Mouse (Mus musculus) embryonic facial prominence, embryonic 14.5 days (tissue): Measurements from ENCODE around the gene Glt28d2. TPM values are rescaled to one million over a fixed set of nuclear protein-coding genes. Genes with fewer than 3 reads are reported as not detected.

Experiments
- ATAC-seq: fragments of 200-750 bp; cut with Nextera tagmentation; 2 replicates; pipeline ENCODE4 v1.8.0; 2017; ENCODE audit warnings: low read depth, moderate number of reproducible peaks, moderate TSS enrichment
- DNase-seq: peaks from one replicate; pipeline ENCODE4 v3.0.0-alpha.2; 2015; ENCODE audit warnings: low spot score
- H3K27ac ChIP-seq: fragments of 300-500 bp; sonication (generic); replicated peaks from 2 replicates; pipeline ENCODE4 v1.5.1; 2014; ENCODE audit warnings: low read depth, mild to moderate bottlenecking, low read length, moderate library complexity
- H3K27me3 ChIP-seq: fragments of 300-500 bp; sonication (generic); replicated peaks from 2 replicates; pipeline ENCODE4 v1.6.1; 2014; ENCODE audit warnings: low read length; ENCODE audit not compliant: control insufficient read depth, insufficient read depth
- H3K36me3 ChIP-seq: fragments of 300-500 bp; sonication (generic); 2 replicates; pipeline ENCODE4 v1.6.1; 2014; ENCODE audit warnings: low read length, mixed read lengths; ENCODE audit not compliant: control insufficient read depth, insufficient read depth
- H3K4me1 ChIP-seq: fragments of 300-500 bp; sonication (generic); 2 replicates; pipeline ENCODE4 v1.6.1; 2014; ENCODE audit warnings: antibody characterized with exemption, low read length; ENCODE audit not compliant: control insufficient read depth, insufficient read depth
- H3K4me2 ChIP-seq: fragments of 300-500 bp; sonication (generic); 2 replicates; pipeline ENCODE4 v1.6.1; 2014; ENCODE audit warnings: low read depth, mild to moderate bottlenecking, low read length, moderate library complexity, mixed read lengths
- H3K4me3 ChIP-seq: fragments of 300-500 bp; sonication (generic); 2 replicates; pipeline ENCODE4 v1.5.1; 2014; ENCODE audit warnings: low read depth, mild to moderate bottlenecking, low read length
- H3K9ac ChIP-seq: fragments of 300-500 bp; sonication (generic); 2 replicates; pipeline ENCODE4 v1.6.1; 2014; ENCODE audit warnings: low read depth, mild to moderate bottlenecking, low read length, moderate library complexity, mixed read lengths
- H3K9me3 ChIP-seq: fragments of 300-500 bp; sonication (generic); 2 replicates; pipeline ENCODE4 v1.6.1; 2016; ENCODE audit warnings: low read length; ENCODE audit not compliant: control insufficient read depth
- WGBS: fragments of 180-500 bp; shearing (Covaris S2); extraction: QIAGEN DNeasy Blood & Tissue Kit; methylation state at CpG from one replicate; pipeline ENCODE4 v1.1.7; 2014; 5-methylcytosine and 5-hydroxymethylcytosine counted together
- polyA plus RNA-seq: library from polyadenylated mRNA; unstranded; fragments of >200 nt; fragmentation: Nextera tagmentation; extraction: Ambion mirVana; gene quantifications from 2 replicates; pipeline ENCODE4 v1.2.1, GENCODE M21; 2014

Glt28d2 gene
- polyA plus RNA-seq, 1 experiment from 2014 or later: 2.7 TPM

DNA sequence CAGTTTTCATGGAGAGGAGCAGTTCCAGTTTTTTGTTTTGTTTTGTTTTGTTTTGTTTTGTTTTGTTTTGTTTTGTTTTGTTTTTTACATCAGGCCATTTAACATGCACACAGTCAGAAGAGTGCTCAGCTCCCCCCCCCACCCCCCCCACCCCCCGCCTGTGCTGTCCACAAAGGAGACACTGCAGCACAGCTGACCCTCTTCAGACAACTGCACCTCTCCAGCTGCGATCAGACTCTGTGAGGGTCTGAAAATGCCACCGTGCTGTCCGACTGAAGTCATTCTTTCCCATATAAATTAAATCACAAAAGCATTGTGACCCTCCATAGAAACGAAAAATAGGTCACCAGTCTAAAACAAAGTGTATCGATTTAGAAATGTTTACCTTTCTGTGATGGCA lies 28.0 kb downstream of the Glt28d2 start:
- no peaks in the 10 kb centered on the region for H3K9me3 ChIP-seq
- DNase-seq: no peak
- no peak for ATAC-seq
- H3K27me3 ChIP-seq: no peaks in the 10 kb centered on the region
- H3K4me3 ChIP-seq: no peak overlapping the region
- H3K4me2 ChIP-seq: no peak overlapping the region
- no peak overlapping the region for H3K27ac ChIP-seq
- H3K9ac ChIP-seq: no peak overlapping the region
- H3K4me1 ChIP-seq: 0 out of 2 replicates have a peak, but pooled peaks cover 3% of the 10 kb centered on the region
- 73% methylated on average over 6 of the region's 6 CpGs for WGBS
- H3K36me3 ChIP-seq: no peaks in the 10 kb centered on the region

DNA sequence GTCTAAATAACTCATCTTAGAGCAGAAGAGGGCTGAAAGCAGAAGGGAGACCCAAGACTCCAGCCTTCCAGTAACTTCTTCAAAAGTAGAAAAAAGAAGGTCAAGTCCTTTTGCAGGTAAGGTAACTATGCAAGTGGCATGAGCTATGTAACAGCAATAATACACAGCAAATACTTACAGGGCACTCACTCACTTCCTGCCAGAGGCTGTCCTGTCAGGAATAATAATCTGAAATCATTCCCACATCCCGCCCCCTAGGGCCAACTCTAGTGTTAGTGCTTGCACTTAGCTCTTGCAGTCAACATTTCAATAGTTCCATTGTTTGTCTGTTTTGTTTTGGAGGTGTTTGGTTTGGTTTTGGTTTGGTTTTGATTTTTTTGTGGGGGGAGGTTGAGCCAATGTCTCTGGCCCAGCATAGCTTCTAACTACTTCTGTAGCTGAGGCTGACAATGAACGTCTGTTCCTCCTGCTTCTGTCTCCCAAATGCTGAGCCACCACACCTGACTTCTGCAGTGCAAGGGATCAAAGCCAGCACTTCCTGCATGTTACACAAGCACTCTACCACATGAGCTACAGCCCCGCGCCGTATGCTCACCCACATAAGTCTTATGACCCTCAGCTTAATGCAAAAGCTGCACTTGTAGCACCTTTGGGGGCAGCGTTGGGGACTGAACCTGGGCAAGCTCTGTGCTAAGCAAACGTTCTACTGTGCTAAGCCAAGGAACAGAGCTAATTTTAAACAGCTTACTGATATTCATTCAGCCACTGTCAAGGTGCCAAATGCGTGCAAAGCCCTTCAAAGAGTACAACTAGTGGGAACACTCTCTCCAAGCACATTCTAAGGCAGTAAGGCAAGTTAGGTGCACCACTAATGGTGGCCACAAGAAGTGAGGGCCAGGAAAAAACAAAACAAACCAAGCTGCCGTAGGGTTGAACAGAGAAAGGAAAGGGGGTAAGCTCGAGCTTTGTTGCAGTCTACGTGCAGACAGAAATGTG lies 28.9 kb downstream of the Glt28d2 start:
- Histone ChIP-seq H3K4me2 (no peak overlapping the region), H3K9ac (no peak overlapping the region), H3K4me3 (no peak overlapping the region), H3K27me3 (no peaks in the 10 kb centered on the region), H3K9me3 (no peaks in the 10 kb centered on the region), H3K27ac (peak overlapping the region; percentile 44; the same call in 1 of the 2 replicates), H3K4me1 (0 out of 2 replicates have a peak, but pooled peaks cover 3% of the 10 kb centered on the region), H3K36me3 (no peaks in the 10 kb centered on the region)
- peak; percentile 27 for DNase-seq
- ATAC-seq: 0 out of 2 replicates have a peak, but pooled peaks have one; percentile 53
- WGBS: 44% methylated on average over 11 of the region's 11 CpGs

DNA sequence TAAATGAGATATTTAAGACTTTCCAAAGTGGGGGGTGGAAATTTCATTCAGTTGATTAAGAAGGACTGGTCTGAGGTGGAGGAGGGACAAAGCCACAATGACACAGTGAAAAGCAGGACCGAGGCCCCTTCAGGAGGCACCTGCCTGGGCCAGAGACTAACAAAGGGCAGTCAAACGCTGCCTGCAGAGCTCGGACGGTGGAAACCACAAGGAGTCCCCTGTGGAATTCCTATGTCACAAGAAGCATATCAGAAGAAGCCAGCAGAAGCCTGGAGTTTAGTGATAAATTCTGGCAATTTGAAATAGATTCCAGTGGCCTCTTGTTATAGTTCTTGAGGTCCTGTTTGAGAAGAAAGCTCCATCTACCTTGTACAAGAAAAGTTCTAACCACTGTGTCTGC lies 30.2 kb downstream of the Glt28d2 start:
- no peak overlapping the region for H3K27ac ChIP-seq
- DNase-seq (no peak), ATAC-seq (no peak)
- H3K9me3 ChIP-seq: no peaks in the 10 kb centered on the region
- no peak overlapping the region for H3K4me2 ChIP-seq
- H3K4me3 ChIP-seq: no peak overlapping the region
- 0 out of 2 replicates have a peak, but pooled peaks cover 3% of the 10 kb centered on the region for H3K4me1 ChIP-seq
- no peaks in the 10 kb centered on the region for H3K36me3 ChIP-seq
- no peak overlapping the region for H3K9ac ChIP-seq
- 33% methylated on average over 4 of the region's 4 CpGs for WGBS
- H3K27me3 ChIP-seq: no peaks in the 10 kb centered on the region

GRCm38 (mm10) chr3:85855947-85856346 lies 31.4 kb downstream of the Glt28d2 start:
- no peak overlapping the region for H3K4me3 ChIP-seq
- 92% methylated on average over 5 of the region's 5 CpGs for WGBS
- no peaks in the 10 kb centered on the region for H3K27me3 ChIP-seq
- H3K9me3 ChIP-seq: no peaks in the 10 kb centered on the region
- no peak overlapping the region for H3K4me2 ChIP-seq
- no peak for ATAC-seq
- no peak overlapping the region for H3K27ac ChIP-seq
- H3K9ac ChIP-seq: no peak overlapping the region
- H3K36me3 ChIP-seq: no peaks in the 10 kb centered on the region
- DNase-seq: no peak
- 0 out of 2 replicates have a peak, but pooled peaks cover 3% of the 10 kb centered on the region for H3K4me1 ChIP-seq

DNA sequence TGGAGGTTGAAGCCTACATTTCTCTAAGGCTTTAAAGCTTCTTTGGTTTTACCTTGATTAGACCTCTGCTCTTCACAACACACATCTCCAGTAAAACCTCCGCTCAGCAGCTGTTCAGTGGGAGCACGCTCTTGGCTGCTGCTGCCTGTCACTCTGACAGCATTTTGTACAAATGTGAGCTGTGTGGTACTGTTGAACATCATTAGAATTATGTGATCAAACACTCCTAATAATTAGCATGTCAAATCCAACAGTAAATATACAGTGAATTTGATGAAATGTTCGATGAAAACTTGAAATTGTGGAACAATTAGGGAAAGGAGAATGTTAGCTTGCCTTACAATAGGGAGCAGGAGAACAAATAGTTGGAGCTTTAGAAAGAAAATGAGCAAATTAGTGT lies 32.3 kb downstream of the Glt28d2 start:
- Histone ChIP-seq H3K27ac (no peak overlapping the region), H3K36me3 (no peaks in the 10 kb centered on the region), H3K4me3 (no peak overlapping the region), H3K4me2 (no peak overlapping the region), H3K9ac (no peak overlapping the region), H3K27me3 (no peaks in the 10 kb centered on the region), H3K9me3 (no peaks in the 10 kb centered on the region), H3K4me1 (0 out of 2 replicates have a peak, but pooled peaks cover 3% of the 10 kb centered on the region)
- no peak for ATAC-seq
- DNase-seq: no peak
- 80% methylated on average over 3 of the region's 3 CpGs for WGBS

DNA sequence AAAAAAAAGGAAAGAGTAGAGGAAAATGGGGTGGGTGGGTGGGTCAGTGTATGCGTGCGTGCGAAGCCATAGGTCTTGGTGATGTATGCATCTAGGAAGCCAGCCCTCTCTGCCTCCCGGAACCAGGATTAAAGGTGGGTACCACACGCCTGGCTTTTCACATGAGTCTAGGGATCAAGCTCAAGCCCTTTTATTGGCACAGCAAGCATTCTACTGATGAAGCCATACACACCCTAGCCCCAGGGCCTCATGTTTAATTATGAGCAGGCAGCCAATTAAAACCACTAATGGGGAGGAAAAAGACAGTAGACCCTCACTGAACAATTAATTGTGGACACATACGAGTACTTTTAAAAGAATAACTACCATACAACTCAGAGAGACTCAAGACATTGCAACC lies 33.2 kb downstream of the Glt28d2 start:
- Histone ChIP-seq H3K9ac (no peak overlapping the region), H3K36me3 (no peaks in the 10 kb centered on the region), H3K4me3 (no peak overlapping the region), H3K4me1 (0 out of 2 replicates have a peak, but pooled peaks cover 3% of the 10 kb centered on the region), H3K27ac (no peak overlapping the region), H3K9me3 (no peaks in the 10 kb centered on the region), H3K27me3 (no peaks in the 10 kb centered on the region), H3K4me2 (no peak overlapping the region)
- DNase-seq: no peak
- ATAC-seq: no peak
- 87% methylated on average over 6 of the region's 6 CpGs for WGBS

GRCm38 (mm10) chr3:85853715-85854114 lies 33.6 kb downstream of the Glt28d2 start:
- no peak overlapping the region for H3K4me3 ChIP-seq
- H3K9me3 ChIP-seq: no peaks in the 10 kb centered on the region
- no peaks in the 10 kb centered on the region for H3K36me3 ChIP-seq
- H3K4me1 ChIP-seq: 0 out of 2 replicates have a peak, but pooled peaks cover 1% of the 10 kb centered on the region
- H3K27ac ChIP-seq: no peak overlapping the region
- no peak overlapping the region for H3K9ac ChIP-seq
- no peak for ATAC-seq
- DNase-seq: no peak
- 83% methylated on average over 4 of the region's 4 CpGs for WGBS
- H3K4me2 ChIP-seq: no peak overlapping the region
- no peaks in the 10 kb centered on the region for H3K27me3 ChIP-seq

GRCm38 (mm10) chr3:85850079-85850478 lies 37.2 kb downstream of the Glt28d2 start:
- no peaks in the 10 kb centered on the region for H3K27me3 ChIP-seq
- no peaks in the 10 kb centered on the region for H3K9me3 ChIP-seq
- no peaks in the 10 kb centered on the region for H3K4me1 ChIP-seq
- no peak overlapping the region for H3K27ac ChIP-seq
- no peak overlapping the region for H3K4me3 ChIP-seq
- 88% methylated on average over 1 of the region's 1 CpGs for WGBS
- no peak for ATAC-seq
- no peak for DNase-seq
- no peak overlapping the region for H3K4me2 ChIP-seq
- no peaks in the 10 kb centered on the region for H3K36me3 ChIP-seq
- no peak overlapping the region for H3K9ac ChIP-seq
